Mouse (Mus musculus) forebrain, embryonic 16.5 days (tissue): Measurements from ENCODE around the gene Cyb5b. TPM values are rescaled to one million over a fixed set of nuclear protein-coding genes. Genes with fewer than 3 reads are reported as not detected.
"Not testable (repeated sequence)": the region's sequence is repeated elsewhere in the genome, so short reads cannot be mapped to it uniquely, and the experiment has no call there.

Experiments
- ATAC-seq: fragments of 200-750 bp; cut with Nextera tagmentation; 2 replicates; pipeline ENCODE4 v1.8.0; 2017; ENCODE audit warnings: mild to moderate bottlenecking, moderate library complexity
- H3K27ac ChIP-seq: fragments of 300-500 bp; sonication (generic); 2 replicates; pipeline ENCODE4 v1.5.1; 2014; ENCODE audit warnings: low read length, control low read depth
- H3K27me3 ChIP-seq: fragments of 300-500 bp; sonication (generic); replicated peaks from 2 replicates; pipeline ENCODE4 v1.6.1; 2014; ENCODE audit warnings: low read length; ENCODE audit not compliant: control insufficient read depth, insufficient read depth
- H3K36me3 ChIP-seq: fragments of 300-500 bp; sonication (generic); 2 replicates; pipeline ENCODE4 v1.6.1; 2014; ENCODE audit not compliant: control insufficient read depth, insufficient read depth
- H3K4me1 ChIP-seq: fragments of 300-500 bp; sonication (generic); replicated peaks from 2 replicates; pipeline ENCODE4 v1.6.1; 2014; ENCODE audit warnings: low read length; ENCODE audit not compliant: control insufficient read depth, insufficient read depth
- H3K4me2 ChIP-seq: fragments of 300-500 bp; sonication (generic); 2 replicates; pipeline ENCODE4 v1.6.1; 2014; ENCODE audit warnings: mild to moderate bottlenecking, low read length, control low read depth
- H3K4me3 ChIP-seq: fragments of 300-500 bp; sonication (generic); replicated peaks from 2 replicates; pipeline ENCODE4 v1.5.1; 2014; ENCODE audit warnings: mild to moderate bottlenecking, low read length, control low read depth
- H3K9ac ChIP-seq: fragments of 300-500 bp; sonication (generic); replicated peaks from 2 replicates; pipeline ENCODE4 v1.6.1; 2014; ENCODE audit warnings: low read depth, low read length, control low read depth
- H3K9me3 ChIP-seq: fragments of 300-500 bp; sonication (generic); 2 replicates; pipeline ENCODE4 v1.6.1; 2016; ENCODE audit warnings: low read length; ENCODE audit not compliant: control insufficient read depth
- WGBS: fragments of 180-500 bp; shearing (Covaris S2); extraction: QIAGEN DNeasy Blood & Tissue Kit; methylation state at CpG from one replicate; pipeline ENCODE4 v1.1.7; 2014; 5-methylcytosine and 5-hydroxymethylcytosine counted together
- polyA plus RNA-seq: library from polyadenylated mRNA; unstranded; fragments of >200 nt; fragmentation: Nextera tagmentation; extraction: Ambion mirVana; gene quantifications from 2 replicates; pipeline ENCODE4 v1.2.1, GENCODE M21; 2015

Cyb5b gene
- polyA plus RNA-seq = 114 and 122 TPM in 2 replicates

DNA sequence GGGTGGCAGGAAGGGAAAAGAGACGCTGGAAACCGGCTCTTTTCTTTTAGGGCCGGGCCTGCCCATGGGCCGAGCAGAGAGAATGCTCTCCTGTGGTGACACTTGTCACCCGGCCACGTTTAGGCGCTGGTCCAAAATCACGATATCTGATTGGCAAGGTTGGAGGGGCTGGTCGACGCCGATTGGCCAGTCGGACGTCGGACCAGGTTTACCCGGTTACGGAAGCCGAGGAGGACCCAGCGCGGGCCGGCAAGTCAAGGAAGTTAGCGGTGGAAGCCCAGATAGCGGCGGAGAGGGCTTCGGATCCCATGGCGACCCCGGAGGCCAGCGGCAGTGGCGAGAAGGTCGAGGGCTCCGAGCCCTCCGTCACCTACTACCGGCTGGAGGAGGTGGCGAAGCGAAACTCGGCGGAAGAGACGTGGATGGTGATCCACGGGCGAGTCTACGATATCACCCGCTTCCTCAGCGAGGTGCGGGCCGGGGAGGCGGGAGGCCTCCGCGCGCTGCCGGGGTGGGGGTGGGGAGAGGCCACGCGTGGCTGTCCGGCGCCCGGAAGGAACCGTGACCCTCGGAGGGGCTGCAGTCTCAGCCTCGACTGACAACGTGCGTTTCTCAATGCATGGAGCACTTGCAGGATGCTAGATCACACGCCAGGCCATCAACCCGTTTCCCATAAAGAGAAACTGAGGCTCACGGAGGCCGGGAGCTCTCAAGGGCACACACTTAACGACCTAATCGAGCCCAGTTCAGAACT is at the start of gene Cyb5b:
Gene Cyb5b (plus strand): TSS at position 237 of the 754 bp plus-strand sequence.
- Histone ChIP-seq H3K27ac (peak within 1 kb of the TSS; percentile 71), H3K27me3 (no peaks in the 10 kb centered on the region), H3K4me3 (peak within 1 kb of the TSS; percentile 96), H3K36me3 (peaks cover 5% of the 10 kb centered on the region; the same call in 1 of the 2 replicates), H3K4me1 (peaks cover 13% of the 10 kb centered on the region), H3K9me3 (no peaks in the 10 kb centered on the region), H3K9ac (peak within 1 kb of the TSS; percentile 90), H3K4me2 (peak within 1 kb of the TSS; percentile 80)
- under 1% methylated on average over 64 of the region's 65 CpGs for WGBS
- peak; percentile 97 for ATAC-seq

DNA sequence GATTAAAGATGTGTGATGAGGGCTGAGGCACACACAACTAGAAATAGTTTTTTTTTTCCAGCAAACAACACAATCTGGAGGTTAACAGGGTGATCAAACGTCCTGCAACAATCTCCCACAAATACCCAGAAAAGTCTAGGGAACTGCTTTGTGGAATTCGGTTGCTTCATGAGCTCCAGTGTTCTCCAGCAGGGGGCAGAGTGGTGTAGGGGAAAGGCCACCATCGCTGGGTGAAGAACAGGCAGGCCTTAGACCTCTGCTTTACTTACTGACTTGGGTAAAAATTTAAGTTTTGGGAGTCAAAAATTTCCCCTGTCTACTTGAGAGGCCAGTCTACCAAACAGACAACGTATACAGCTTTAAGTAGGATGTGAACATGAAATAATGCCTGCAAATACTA is 45.9 kb upstream of the Cyb5b start:
- WGBS = 12% methylated on average over 4 of the region's 4 CpGs
- Histone ChIP-seq H3K4me1 (no peaks in the 10 kb centered on the region), H3K27ac (no peak overlapping the region), H3K4me3 (no peak overlapping the region), H3K36me3 (no peaks in the 10 kb centered on the region), H3K4me2 (no peak overlapping the region), H3K9ac (no peak overlapping the region), H3K27me3 (no peaks in the 10 kb centered on the region), H3K9me3 (no peaks in the 10 kb centered on the region)
- ATAC-seq = no peak

DNA sequence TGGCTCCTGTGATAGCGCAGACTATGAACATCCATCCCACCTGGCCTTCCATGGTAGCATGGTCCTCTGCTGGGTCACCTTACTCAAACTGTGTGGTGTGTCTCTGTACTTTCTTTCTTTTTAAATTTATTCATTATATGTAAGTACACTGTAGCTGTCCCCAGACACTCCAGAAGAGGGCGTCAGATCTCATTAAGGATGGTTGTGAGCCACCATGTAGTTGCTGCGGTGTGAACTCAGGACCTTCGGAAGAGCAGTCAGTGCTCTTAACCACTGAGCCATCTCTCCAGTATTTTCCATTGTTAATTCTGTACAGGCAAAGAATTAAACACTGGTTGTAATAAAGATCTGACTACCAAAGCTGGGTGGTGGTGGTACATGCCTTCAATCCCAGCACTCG is 42.4 kb upstream of the Cyb5b start:
- H3K9me3 ChIP-seq, ATAC-seq, H3K9ac ChIP-seq, H3K4me2 ChIP-seq, H3K4me1 ChIP-seq, H3K36me3 ChIP-seq, H3K27me3 ChIP-seq, H3K27ac ChIP-seq, H3K4me3 ChIP-seq: not testable (repeated sequence)
- 90% methylated on average over 5 of the region's 5 CpGs for WGBS

DNA sequence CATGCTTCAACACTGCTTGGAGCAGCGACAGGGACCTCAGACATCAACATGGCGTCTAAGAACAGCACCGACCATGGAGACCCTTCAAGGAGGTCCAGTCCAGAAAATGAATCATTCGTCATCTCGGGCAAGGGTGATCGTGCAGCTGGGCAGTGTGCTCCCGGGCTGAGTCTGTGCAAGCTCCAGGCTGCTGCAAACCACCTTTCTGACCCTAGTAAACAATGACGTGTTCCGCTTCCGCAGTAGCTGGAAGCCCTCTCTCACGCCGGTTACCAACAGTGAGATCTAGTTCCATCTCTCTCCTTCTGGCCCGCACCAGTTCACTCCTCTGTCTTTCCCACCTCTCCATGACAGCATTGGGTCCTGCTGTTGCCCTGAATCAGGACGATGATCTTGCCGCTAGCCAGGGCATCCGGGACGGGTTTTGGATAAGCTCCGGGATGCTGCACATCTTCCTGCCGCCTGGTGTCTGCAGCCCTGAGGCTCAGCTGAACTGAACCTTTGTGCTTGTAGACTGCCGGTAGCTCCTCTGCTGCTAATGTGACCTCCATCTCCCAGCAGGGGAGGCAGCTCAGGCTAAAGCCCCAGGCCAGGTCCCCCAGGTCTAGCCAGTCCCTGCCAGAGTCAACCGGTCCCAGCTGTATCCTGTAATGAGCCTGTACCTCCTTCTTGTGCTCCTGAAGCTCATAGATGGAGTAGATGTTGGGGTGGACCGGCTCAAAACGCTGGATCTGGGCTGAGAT is 41.3 kb upstream of the Cyb5b start:
- H3K4me3 ChIP-seq = no peak overlapping the region
- ATAC-seq = no peak
- peaks cover 6% of the 10 kb centered on the region; the same call in 1 of the 2 replicates for H3K4me1 ChIP-seq
- no peaks in the 10 kb centered on the region for H3K27me3 ChIP-seq
- no peak overlapping the region for H3K4me2 ChIP-seq
- H3K9ac ChIP-seq = no peak overlapping the region; the same call in 1 of the 2 replicates
- 71% methylated on average over 23 of the region's 23 CpGs for whole genome bisulfite sequencing
- H3K36me3 ChIP-seq = no peaks in the 10 kb centered on the region
- H3K9me3 ChIP-seq = no peaks in the 10 kb centered on the region
- no peak overlapping the region for H3K27ac ChIP-seq

DNA sequence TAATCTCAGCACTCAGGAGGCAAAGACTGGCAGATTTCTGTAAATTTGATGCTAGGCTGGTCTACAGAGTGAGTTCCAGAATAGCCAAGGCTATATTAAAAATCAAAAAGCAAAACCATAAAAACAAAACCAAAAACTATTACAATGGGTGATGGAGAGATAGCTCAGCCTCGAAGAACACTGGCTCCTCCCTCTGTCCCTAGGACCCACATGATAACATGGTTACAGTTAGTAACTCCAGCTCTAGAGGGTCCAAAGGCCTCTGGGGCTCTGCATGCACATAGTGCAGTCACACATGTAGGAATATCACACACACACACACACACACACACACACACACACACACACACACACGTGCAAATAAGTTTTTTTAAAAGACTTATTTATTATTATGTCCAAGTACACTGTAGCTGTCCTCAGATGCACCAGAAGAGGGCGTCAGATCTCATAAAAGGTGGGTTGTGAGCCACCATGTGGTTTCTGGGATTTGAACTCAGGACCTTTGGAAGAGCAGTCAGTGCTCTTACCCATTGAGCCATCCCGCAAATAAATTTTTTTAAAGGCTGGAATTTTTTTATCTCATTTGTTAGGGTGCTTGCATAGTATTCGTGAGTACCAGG is 40.5 kb upstream of the Cyb5b start:
- 85% methylated on average over 5 of the region's 5 CpGs for WGBS
- Histone ChIP-seq H3K9me3 (no peaks in the 10 kb centered on the region), H3K9ac (no peak overlapping the region), H3K4me1 (peaks cover 6% of the 10 kb centered on the region; the same call in 1 of the 2 replicates), H3K36me3 (no peaks in the 10 kb centered on the region), H3K27ac (no peak overlapping the region), H3K27me3 (no peaks in the 10 kb centered on the region), H3K4me3 (no peak overlapping the region), H3K4me2 (no peak overlapping the region)
- ATAC-seq = no peak

DNA sequence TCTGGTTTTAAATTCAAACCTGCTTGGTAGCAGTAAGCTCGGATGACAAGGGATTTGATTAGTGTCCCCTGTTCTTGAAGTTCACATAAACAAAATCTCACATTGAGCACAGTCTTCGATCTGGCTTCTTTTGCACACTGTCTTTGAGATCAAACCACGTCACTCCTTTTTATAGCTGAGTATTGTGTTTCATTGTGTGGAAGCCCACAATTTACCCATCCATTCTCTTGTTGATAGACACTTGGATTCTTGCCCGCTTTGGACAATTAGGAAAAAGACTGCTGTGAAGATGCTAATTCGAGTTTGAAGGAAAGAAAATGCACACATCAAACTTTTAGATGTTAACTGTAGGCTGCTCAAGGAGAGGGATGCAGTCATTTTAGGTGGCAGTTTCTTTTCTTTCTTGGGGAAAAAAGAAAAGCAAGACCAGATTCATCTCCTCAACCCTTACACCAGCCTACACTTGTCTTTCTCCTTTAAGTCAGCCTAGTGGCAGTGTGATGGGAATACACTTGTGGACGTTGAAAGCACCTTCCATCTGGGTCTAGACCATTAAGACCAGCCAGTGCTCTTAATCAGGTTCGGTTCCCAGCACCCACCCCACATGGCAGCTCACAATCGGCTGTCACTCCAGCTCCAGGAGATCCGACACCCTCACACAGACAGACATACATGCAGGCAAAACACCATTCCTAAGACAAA is 39.7 kb upstream of the Cyb5b start:
- H3K27ac ChIP-seq = peak overlapping the region; percentile 41
- H3K4me3 ChIP-seq = no peak overlapping the region
- ATAC-seq = peak; percentile 77; the same call in 1 of the 2 replicates
- H3K27me3 ChIP-seq = no peaks in the 10 kb centered on the region
- H3K4me2 ChIP-seq = no peak overlapping the region
- WGBS = 40% methylated on average over 9 of the region's 9 CpGs
- no peak overlapping the region for H3K9ac ChIP-seq
- H3K36me3 ChIP-seq = no peaks in the 10 kb centered on the region
- no peaks in the 10 kb centered on the region for H3K9me3 ChIP-seq
- peaks cover 6% of the 10 kb centered on the region; the same call in 1 of the 2 replicates for H3K4me1 ChIP-seq

DNA sequence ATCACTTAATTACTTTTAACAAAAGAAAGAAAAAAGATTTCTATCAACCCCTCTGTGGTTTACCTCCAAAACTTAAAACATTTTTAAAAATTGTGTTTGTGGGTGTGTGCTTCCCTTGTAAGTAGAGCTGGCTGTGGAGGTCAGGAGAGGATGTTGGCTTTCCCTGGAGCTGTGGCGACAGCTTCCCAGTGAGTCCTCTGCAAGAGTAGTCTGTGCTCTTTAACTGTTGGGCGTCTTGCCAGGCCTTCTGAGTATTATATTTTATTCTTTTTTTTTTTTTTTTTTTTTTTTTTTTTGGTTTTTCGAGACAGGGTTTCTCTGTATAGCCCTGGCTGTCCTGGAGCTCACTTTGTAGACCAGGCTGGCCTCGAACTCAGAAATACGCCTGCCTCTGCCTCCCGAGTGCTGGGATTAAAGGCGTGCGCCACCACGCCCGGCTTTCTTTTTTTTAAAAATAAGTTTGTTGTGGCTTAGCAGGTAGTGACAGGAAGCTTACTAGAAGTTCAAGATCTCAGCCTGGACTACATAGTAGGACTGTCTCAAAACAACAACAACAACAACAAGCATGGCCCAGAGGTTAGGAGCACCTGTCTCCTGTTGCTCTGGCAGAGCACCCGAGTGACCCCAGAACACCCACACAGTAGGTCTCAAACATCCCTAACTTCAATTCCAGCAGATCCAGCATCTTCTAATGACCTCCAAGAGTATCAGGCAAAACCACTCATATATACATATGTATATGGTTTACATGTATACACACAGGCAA is 38.9 kb upstream of the Cyb5b start:
- no peaks in the 10 kb centered on the region for H3K9me3 ChIP-seq
- H3K4me3 ChIP-seq = no peak overlapping the region
- no peak for ATAC-seq
- peaks cover 6% of the 10 kb centered on the region; the same call in 1 of the 2 replicates for H3K4me1 ChIP-seq
- no peaks in the 10 kb centered on the region for H3K27me3 ChIP-seq
- H3K4me2 ChIP-seq = no peak overlapping the region
- H3K9ac ChIP-seq = no peak overlapping the region
- 91% methylated on average over 10 of the region's 11 CpGs for WGBS
- H3K36me3 ChIP-seq = no peaks in the 10 kb centered on the region
- peak overlapping the region; percentile 41; the same call in 1 of the 2 replicates for H3K27ac ChIP-seq

DNA sequence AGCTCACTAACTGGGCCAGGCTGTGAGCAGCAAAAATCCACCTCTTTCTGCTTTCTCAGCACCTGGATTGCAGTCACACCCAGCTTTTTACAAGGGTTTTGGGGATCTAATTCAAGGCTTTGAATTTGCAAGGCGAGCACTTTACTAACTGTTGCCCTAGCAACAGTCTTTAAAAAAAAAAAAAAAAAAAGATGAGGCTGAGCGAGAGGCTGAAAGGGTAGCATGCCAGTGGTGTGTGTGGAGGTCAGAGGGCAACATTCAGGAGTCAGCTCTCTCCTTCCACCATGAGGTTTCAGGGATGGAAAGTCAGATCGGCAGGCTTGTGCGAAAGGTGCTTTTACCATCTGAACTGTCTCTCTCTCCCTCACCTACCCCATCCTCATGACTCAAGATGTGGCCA is 37.2 kb upstream of the Cyb5b start:
- Histone ChIP-seq H3K27me3 (no peaks in the 10 kb centered on the region), H3K4me2 (no peak overlapping the region), H3K9me3 (no peaks in the 10 kb centered on the region), H3K4me1 (peaks cover 6% of the 10 kb centered on the region; the same call in 1 of the 2 replicates), H3K9ac (no peak overlapping the region), H3K4me3 (no peak overlapping the region), H3K36me3 (no peaks in the 10 kb centered on the region), H3K27ac (no peak overlapping the region)
- WGBS = 62% methylated on average over 4 of the region's 4 CpGs
- no peak for ATAC-seq
